Mouse (Mus musculus) kidney, adult 2 months (tissue): Measurements from ENCODE around the gene Slc13a3.

Experiments
- CTCF ChIP-seq: fragments of 200-500 bp; conservative IDR thresholded peaks from 2 replicates; pipeline ENCODE4 v1.5.1; 2011; ENCODE audit warnings: low read depth, mild to moderate bottlenecking, control low read depth, low read length, moderate library complexity, mixed read lengths; ENCODE audit not compliant: insufficient read depth, insufficient read length
- POLR2A ChIP-seq: fragments of 200-500 bp; IDR thresholded peaks from one replicate; pipeline ENCODE4 v1.6.1; 2011; ENCODE audit warnings: low read depth, low read length, control low read depth

- TF ChIP-seq CTCF (no peak), POLR2A (no peak)
These were observed 104.5 kb downstream of the Slc13a3 start, which contains the start of gene Zfp663 for GRCm38 (mm10) chr2:165368496-165368895.
